Mouse (Mus musculus): ENCODE results near the gene Zfp652. TPM values are rescaled to one million over a fixed set of nuclear protein-coding genes. Genes with fewer than 3 reads are reported as not detected.

Zfp652 gene
- total RNA-seq, 4 experiments from 2014 or later = 44.7 to 57.9 (median 51.7) TPM

- DNase-seq = no peak
These were observed 55.8 kb downstream of the Zfp652 start for GRCm38 (mm10) chr11:95768244-95768643.

GRCm38 (mm10) chr11:95769208-95769607 lies 56.7 kb downstream of the Zfp652 start:
- DNase-seq = no peak

GRCm38 (mm10) chr11:95770720-95771364 lies 58.4 kb downstream of the Zfp652 start:
- DNase-seq = no peak

DNA sequence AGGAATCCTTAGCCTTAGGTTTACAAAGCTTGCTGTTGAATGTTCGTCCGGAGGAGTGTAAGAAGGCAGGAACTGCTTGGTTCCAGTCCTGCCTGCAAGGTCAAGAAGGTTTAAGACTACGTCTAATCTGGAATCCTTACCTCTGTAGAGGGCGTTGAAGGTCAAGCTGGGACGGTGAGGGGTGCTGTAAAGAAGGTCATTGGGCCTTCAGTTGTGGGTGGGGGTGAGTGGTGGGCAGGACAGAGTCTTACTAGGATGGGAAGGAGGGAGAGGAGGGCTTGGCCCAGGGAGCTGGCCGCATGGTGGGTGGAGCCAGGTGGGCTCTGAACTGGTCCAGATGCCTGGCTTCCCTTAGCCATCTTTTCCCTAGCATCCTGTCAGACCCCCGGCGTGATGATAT lies 59.2 kb downstream of the Zfp652 start:
- DNase-seq = no peak

DNA sequence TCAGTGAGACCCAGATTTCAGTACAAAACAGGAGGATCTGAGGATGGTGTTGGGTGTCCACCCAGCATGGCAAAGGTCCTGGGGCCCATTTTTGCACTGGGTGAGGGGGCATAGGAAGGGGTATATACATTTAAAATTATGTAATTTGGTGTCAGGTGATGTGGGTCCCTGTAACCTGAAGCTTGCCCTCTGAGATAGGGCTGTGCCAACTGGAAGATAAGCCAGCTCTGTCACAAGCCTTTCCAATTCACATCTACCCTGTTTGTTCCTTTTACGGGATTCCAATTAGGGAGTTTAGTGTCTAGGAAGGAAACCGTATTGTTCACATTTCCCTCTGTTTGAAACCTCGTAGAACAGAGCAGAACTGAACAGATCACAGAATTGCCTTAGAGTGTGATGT lies 60.8 kb downstream of the Zfp652 start:
- DNase-seq = no peak

DNA sequence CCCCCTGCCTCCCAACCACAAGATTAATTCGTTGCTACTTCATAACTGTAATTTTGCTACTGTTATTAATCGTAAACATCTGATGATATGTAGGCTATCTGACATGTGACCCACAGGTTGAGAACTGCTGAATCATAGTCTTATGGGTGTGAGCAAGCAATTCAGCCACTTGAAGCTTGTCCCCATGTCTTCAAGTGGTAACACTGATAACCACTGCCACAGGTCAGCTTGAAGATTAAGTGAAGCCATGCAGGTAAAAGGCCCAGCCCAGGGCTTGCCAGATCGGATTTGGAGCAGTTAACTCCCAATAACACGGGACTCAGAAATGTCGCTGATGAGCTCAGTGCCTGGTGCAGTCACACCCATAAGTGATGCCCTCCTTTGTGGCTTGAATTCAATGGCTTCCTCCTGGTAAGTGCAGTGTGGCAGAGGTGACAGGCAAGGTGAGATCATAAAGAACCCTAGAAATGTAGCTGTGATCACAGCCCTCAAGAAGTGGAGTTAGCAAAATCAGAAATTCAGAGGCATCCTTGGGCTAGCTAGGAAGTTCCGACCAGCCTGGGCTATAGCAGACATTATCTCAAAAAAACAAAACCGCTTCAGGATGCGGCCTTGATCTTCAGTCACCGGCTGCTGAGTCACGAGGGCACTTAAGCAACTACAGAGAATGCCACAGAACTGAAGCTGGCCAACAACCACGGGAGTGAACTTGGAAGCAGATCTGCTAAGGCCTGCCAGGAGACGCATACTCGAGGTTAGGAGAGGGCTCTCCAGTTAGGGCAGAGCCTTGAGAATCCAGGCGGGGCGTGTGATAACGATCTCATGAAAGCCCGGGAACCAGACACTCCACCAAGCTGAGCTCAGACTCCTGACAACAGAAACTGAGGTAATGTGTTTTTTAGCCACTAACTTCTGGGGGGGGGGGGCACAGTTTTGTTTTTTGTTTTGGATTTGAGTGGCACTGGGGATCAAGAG lies 65.1 kb downstream of the Zfp652 start:
- DNase-seq = peak; percentile 93

- DNase-seq = peak; percentile 66
These were observed 66.4 kb downstream of the Zfp652 start for GRCm38 (mm10) chr11:95778831-95779251.

- DNase-seq = no peak
These were observed 66.9 kb downstream of the Zfp652 start for GRCm38 (mm10) chr11:95779366-95779765.

DNA sequence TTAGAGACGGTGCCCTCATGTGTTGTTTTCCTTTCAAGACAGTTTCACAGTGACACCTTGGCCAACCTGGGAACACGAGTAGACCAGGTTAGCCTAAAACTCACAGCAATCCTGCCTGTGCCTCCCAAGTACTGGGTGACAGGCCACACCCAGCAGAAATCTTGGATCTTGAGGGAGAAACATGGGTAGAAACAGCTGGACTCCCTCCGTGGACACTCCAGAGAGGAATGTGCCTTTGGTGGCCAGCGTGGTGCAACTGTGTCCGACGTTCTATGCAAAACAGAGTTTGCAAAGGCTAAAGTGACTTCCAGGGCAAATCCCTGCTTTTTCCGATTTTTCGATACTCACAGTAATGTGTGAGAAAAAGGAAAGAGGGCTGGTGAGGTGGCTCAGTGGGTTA lies 68.0 kb downstream of the Zfp652 start:
- no peak for DNase-seq

DNA sequence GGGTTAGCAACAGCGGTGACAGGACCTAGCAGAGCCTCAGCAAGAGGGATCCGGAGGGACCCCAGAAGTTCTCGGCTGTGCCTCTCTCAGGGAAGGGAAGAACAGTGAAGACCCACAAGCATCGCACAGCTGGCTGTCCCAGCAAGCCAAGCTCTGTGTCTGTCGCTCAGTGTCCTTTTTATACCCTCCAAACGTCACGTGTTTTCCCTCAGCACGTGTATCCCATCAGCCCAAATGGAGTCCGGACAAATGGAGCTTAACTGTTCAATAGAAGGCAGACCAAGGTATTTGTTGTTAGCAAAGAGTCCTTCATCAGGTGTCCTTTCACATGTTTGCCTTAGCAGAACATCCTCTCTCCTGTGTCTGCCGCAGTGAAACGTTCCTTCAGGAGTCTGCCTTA lies 69.1 kb downstream of the Zfp652 start:
- no peak for DNase-seq

- DNase-seq = no peak
These were observed 71.0 kb downstream of the Zfp652 start for GRCm38 (mm10) chr11:95783457-95783856.

DNA sequence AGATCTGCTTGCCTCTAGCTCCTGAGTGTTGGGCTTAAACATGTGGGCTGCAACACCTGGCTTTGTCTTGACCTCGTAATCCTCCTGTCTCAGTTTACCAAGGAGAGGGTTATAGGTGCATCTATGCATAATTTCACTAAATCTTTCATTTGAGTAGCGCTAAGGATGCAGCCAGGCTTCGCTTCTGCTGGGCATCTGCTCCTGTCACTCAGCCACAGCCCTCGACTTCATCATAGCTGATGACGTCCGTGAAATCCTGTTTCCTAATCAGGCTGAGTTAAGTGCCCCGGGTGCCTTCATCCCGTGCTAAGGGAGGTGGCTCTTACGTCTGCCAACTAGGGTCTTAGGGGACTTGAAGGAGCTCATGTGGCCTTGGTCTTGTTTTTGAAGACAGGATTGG lies 71.5 kb downstream of the Zfp652 start:
- no peak for DNase-seq

DNA sequence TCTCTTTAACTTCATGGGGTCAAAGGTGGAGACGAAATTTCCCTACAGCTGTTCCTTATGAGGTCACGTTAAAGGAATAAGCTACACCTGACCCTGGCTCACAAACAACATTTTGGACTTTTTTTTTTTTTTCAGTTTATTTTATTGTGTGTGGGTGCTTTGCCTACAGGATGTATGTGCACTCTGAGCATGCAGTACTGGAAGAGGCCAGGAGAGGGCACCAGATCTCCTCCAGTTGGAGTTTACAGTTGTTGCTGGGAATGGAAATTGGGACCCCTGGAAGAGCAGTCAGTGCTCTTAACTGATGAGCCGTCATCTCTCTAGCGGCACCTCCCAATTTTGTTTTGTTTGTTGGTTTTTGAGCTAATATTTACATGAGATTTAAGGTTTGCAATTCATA lies 73.2 kb downstream of the Zfp652 start:
- no peak for DNase-seq

DNA sequence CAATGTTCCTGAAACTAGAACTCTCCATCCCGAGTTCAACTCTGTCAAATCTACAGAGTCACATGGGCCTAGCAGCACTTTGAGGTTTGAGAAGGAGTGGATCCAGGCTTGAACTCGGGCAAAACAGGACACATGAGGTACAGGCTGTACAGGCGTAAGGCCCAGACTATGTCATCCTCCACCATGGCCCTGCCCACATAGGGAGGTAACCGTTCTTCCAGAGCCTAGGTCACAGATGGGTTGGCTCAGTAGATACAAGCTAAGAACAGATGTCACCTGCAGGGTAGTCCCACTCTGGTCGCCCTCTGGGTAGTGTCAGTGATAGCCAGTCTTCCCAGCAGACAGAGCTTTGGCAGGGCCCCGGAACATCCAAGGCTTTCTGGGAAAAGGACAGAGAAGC lies 74.0 kb downstream of the Zfp652 start:
- DNase-seq = no peak

DNA sequence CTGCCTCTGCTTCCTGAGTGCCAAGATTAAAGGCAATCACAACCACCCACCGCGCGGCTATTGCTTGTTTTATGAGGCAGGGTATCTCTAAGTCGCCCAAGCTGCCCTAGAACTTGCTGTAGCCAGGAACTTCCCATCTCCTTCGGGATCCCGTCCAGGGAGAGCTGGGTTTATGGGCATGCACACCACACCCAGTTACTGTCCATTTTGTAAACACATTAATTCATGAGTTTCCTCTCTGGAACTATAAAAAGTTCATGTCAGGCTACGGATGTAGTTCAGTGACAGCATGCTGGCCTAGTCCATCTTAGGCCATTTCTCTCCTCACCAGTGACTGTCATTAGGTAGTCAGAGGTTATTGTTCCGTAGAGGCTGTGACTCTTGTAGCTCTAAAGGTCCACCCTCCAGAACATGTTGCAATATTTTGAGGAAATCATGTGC lies 77.0 kb downstream of the Zfp652 start:
- no peak for DNase-seq

DNA sequence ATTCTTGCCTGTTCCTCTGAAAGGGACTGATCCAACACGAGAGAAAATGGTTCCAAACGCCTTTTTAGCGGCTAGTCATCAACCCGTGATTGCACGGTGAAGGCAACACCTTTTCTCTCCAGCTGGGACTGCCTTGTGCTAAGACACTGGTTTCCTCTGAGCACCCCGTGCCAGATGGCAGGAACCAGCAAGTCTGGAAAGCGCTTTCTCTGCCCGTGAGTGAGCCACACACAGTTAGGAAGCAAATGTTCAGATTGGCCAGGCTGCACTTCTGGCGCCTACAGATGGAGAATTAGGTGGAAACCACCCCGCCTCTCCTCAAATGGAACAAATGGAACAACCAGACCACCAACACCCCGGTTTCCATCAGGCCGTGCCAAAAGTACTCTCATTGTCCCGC lies 79.3 kb downstream of the Zfp652 start:
- DNase-seq = no peak

- no peak for DNase-seq
These were observed 80.6 kb downstream of the Zfp652 start for GRCm38 (mm10) chr11:95792950-95793509.

DNA sequence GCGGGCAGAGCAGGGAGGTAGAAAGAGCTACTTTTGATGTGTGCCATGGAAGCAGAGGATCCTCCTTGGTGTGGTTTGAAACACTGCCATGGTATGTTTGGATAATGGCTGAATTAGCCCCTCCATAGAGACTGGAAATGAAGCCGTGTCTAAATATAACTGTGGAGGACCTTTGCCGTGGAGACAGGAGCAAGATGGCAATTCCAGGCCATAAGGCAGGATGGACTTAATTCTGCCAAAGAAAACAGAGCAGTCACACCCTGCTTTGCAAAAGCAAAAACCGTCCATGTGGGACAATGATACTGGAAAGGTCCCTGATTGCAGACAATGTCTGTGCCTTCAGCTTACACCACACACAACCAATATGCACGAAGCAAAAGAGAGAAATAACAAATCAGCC lies 81.7 kb downstream of the Zfp652 start:
- no peak for DNase-seq

DNA sequence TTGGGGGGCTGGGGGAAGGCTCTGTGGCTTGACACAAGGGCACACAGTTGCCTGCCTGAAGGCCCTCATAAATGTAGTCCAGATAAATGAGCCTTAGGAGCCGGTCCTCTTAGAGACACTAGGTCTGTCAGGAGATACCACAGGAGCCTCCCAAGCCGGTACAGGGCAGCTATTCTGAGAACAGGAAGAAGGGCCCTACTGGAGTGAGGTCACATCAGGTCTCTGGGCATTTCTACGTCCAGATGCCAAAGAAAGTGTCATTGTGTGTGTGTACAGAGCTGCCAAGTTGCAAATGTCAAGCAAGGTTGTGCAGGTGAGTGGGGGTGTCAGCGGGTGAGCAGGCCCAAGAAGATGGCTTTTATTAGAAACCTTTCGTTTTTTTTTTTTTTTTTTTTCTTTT lies 83.1 kb downstream of the Zfp652 start:
- no peak for DNase-seq

GRCm38 (mm10) chr11:95805010-95805409 lies 92.5 kb downstream of the Zfp652 start:
- no peak for DNase-seq

DNA sequence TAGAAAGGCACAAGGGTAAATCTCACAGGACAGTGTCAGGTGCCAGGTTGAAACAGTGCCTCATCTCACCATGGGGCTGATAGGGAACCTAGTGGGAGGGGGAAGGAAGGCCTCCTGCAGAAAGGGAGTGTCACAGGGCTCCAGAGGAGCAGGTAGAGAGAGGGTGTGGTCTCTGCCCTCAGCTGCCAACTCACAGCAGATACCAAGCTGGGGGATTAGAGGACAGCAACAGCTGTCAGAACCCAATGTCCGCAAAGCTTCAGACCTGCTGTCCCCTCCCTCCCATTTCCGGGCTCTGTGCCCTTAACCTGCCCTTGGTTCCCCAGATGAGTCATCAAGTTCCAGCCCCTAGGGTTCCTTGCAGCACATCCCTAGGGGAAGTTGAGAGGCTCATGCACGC lies 93.1 kb downstream of the Zfp652 start:
- peak; percentile 66 for DNase-seq

DNA sequence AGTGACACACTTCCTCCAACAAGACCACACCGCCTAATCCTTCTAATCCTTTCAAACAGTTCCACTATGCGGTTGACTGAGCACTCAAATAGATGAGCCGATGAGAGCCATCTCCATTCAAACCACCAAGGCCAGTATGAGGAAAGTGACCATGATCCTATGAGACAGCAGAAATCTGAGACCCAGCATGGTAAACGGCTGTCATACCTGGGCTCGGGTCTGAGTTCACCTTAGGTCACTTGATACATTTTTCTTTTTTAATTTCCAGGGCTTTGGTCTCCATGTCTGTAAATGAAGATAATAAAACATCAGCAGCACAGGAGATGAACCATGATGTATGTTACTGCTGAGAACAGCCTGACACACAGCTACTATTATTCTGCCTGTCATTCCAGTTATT lies 95.4 kb downstream of the Zfp652 start:
- DNase-seq = no peak

DNA sequence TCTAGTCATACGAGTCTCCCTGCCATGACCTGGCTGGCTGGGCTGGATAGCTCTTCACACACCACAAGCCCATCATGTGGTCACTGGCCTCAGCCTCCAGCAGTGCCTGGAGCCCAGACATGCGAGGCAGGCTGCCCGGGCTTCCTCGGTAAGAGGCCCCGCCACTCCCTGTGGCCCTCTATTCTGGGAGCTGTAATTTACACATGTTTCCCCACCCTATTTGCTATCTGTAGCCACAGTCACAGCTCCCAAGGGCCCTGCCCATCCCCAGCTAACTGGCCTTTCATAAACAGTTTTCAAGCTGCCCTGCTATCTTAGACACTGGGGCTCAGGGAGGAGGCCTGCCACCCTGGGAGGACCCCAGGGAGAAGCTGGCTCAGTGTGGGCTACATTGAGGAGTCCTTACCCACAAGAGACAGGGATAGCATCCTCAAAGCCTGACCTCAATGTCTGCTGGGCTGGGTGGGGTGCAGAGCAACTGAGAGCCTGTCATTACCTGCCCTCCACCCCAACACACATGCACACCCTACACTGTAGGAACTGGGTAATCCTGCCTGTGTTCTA lies 96.1 kb downstream of the Zfp652 start:
- DNase-seq = no peak

Measured in adrenal gland, adult 8-10 months (tissue).